Comparison of ENCODE assay signal across 8 mouse cellular contexts in the genomic region with DNA sequence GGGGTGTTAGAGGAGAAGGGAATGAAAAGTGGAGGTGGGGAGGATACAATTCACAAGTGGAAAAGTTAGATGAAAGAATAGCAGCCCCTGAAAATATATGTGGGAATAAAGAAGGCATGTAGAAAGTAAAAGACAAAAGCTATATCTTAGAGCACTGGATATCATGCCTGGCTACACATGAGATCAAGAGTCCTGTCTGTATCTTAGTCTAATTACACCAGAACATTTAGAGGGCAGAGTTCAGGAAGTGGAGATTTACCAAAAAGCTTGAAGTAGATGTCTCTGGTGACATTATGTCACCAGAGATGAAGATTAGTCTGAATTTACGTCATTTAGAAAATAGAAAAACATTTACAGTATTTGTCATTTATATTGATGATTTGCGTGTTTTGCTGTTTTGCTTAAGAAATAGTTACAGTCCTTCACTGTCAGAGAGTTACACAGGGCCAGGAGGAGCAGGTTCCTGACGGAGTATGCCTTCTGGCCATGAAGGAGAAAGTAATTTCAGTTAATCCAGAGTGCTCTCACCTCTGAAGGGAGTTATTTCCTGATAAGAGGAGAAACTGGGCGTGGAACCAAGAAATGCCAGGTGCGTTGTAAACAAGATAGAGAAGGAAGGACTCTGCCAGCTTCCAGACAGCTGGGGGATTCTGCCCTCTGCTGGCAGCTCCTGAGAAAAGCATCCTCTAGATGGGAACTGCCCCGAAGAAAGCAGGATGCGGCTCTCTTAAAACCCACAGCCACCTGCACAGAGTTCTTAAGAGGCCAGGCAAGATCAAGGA.
DNase-seq lines count a peak whose midpoint lies in the region; ATAC-seq lines count a peak whose summit lies in the region.

No protein-coding gene starts in this region.

- H3K9me3 ChIP-seq in stomach, embryonic 16.5 days (replicated peaks; ENCODE audit: control insufficient read depth, low read length), result no peaks in the 10 kb centered on the region

- no peak overlapping the region for H3K4me2 ChIP-seq in stomach, embryonic 16.5 days (ENCODE audit: low read depth, low read length)

- no peak overlapping the region for H3K4me3 ChIP-seq in stomach, embryonic 16.5 days (replicated peaks; ENCODE audit: low read length)

- peak; percentile 11 for DNase-seq in gastrocnemius, adult 18-20 months (ENCODE audit: low spot score)
- DNase-seq in gastrocnemius, adult 8-10 months (ENCODE audit: low spot score in 2 of 2), result no peak
- peak; percentile 85 to 88 for DNase-seq in cerebellum, postnatal 10 days
- DNase-seq in frontal cortex, postnatal 36 days (ENCODE audit: low spot score in 2 of 2), result peak; percentile 54 to 59
- DNase-seq in kidney, adult 11 months, result peak; percentile 59
- peak; percentile 74 for DNase-seq in liver
- DNase-seq in naive thymus-derived CD4-positive, alpha-beta T cell, adult 2 months (ENCODE audit: low read depth), result peak; percentile 1

- ATAC-seq in stomach, embryonic 16.5 days (ENCODE audit: insufficient read depth, low FRiP score), result peak; percentile 87

- 0 out of 2 replicates have a peak, but pooled peaks cover 3% of the 10 kb centered on the region for H3K36me3 ChIP-seq in stomach, embryonic 16.5 days (ENCODE audit: control insufficient read depth, insufficient read depth, low read length)

- H3K9ac ChIP-seq in stomach, embryonic 16.5 days (ENCODE audit: low read length), result no peak overlapping the region

- H3K4me1 ChIP-seq in stomach, embryonic 16.5 days (ENCODE audit: control insufficient read depth, insufficient read depth, low read length), result no peaks in the 10 kb centered on the region

- WGBS in stomach, embryonic 16.5 days, result 17% methylated on average over 7 of the region's 7 CpGs

- H3K27me3 ChIP-seq in stomach, embryonic 16.5 days (ENCODE audit: control insufficient read depth, insufficient read depth, low read length), result no peaks in the 10 kb centered on the region

- H3K27ac ChIP-seq in stomach, embryonic 16.5 days (ENCODE audit: low read length), result no peak overlapping the region; the same call in 1 of the 2 replicates

Comparison
In these comparisons a context has a peak if more than half of its experiments do, and no peak if none do; other contexts are left out.
1. DNase-seq: peak in gastrocnemius, adult 18-20 months (single experiment), cerebellum, postnatal 10 days (2 of 2), frontal cortex, postnatal 36 days (2 of 2), kidney, adult 11 months (single experiment), liver (single experiment) and naive thymus-derived CD4-positive, alpha-beta T cell, adult 2 months (single experiment); none in gastrocnemius, adult 8-10 months (0 of 2).